ENCODE assay signal across 29 mouse cellular contexts in genomic region chr9:77388956-77389355, GRCm38 (mm10). TPM values are rescaled to one million over a fixed set of nuclear protein-coding genes. Genes with fewer than 3 reads are reported as not detected.
A peak's percentile ranks its signal among the peaks of the same experiment; 100 is the strongest.
DNase-seq lines count a peak whose midpoint lies in the region; ATAC-seq and TF ChIP-seq lines count a peak whose summit lies in the region.
"Had no signal": no experiment of that assay in that cellular context is flagged by ENCODE, and none has a peak within 500 bp of the region (broad histone marks: within the 10 kb centered on the region; RNA-seq: fewer than 3 reads in every experiment).

No protein-coding gene starts in this region.

- TF ChIP-seq EP300 in CH12.LX (IDR thresholded peaks at IDR 0.05; ENCODE audit: low read length), result no peak
- TF ChIP-seq EP300 in stomach, postnatal 0 days (optimal IDR thresholded peaks at IDR 0.05), result no peak

- no peak overlapping the region for H3K4me3 ChIP-seq in intestine, embryonic 14.5 days (ENCODE audit: low read depth, low read length)
- no peak overlapping the region for H3K4me3 ChIP-seq in intestine, embryonic 16.5 days (ENCODE audit: low read length)
- H3K4me3 ChIP-seq in CH12.LX (replicated peaks in 1 of 3; ENCODE audit: low read depth in 2 of 3, low read length in 2 of 3, poor library complexity in 1 of 3), result no peak overlapping the region
- no peak overlapping the region for H3K4me3 ChIP-seq in stomach, postnatal 0 days (ENCODE audit: low read depth, low read length)
- H3K4me3 ChIP-seq in midbrain, embryonic 16.5 days (ENCODE audit: low read depth, low read length), result no peak overlapping the region
- H3K4me3 ChIP-seq: embryonic facial prominence, embryonic 13.5 days; embryonic facial prominence, embryonic 15.5 days; erythroblast, embryonic 14.5 days; forebrain, embryonic 10.5 days; forebrain, embryonic 12.5 days had no signal

- no peak for TF ChIP-seq RAD21 in CH12.LX (IDR thresholded peaks at IDR 0.05; ENCODE audit: low read depth, low read length)

- H3K9ac ChIP-seq in intestine, embryonic 14.5 days (ENCODE audit: low read length), result no peak overlapping the region
- H3K9ac ChIP-seq in intestine, embryonic 16.5 days (ENCODE audit: low read depth, low read length), result no peak overlapping the region
- no peak overlapping the region for H3K9ac ChIP-seq in CH12.LX (ENCODE audit: insufficient read depth, low read depth)
- H3K9ac ChIP-seq in stomach, postnatal 0 days (ENCODE audit: low read length), result no peak overlapping the region
- H3K9ac ChIP-seq in midbrain, embryonic 16.5 days (ENCODE audit: low read depth, low read length), result no peak overlapping the region
- H3K9ac ChIP-seq: embryonic facial prominence, embryonic 13.5 days; embryonic facial prominence, embryonic 15.5 days; forebrain, embryonic 12.5 days had no signal

- TF ChIP-seq POLR2A in CH12.LX (IDR thresholded peaks at IDR 0.05; ENCODE audit: low read depth, low read length), result no peak

- no peaks in the 10 kb centered on the region for H3K79me2 ChIP-seq in CH12.LX (replicated peaks; ENCODE audit: control insufficient read depth, extremely low read depth, insufficient read depth, poor library complexity, severe bottlenecking)

- ATAC-seq in intestine, embryonic 14.5 days (replicated peaks; ENCODE audit: low FRiP score, low TSS enrichment, low read depth), result no peak
- no peak for ATAC-seq in intestine, embryonic 16.5 days
- no peak for ATAC-seq in stomach, postnatal 0 days (ENCODE audit: low FRiP score, low TSS enrichment)
- no peak for ATAC-seq in midbrain, embryonic 16.5 days
- ATAC-seq: activated CD4-positive, CD25-positive, alpha-beta regulatory T cell, adult 4 months; CD4-positive, CD25-positive, alpha-beta regulatory T cell, adult 4 months; forebrain, embryonic 14.5 days; forebrain, embryonic 16.5 days; Patski had no signal

- 79% methylated on average over 8 of the region's 8 CpGs for WGBS in intestine, embryonic 14.5 days
- 75% methylated on average over 8 of the region's 8 CpGs for WGBS in intestine, embryonic 16.5 days
- WGBS in stomach, postnatal 0 days, result 68% methylated on average over 8 of the region's 8 CpGs
- 95% methylated on average over 8 of the region's 8 CpGs for WGBS in midbrain, embryonic 16.5 days

- in situ Hi-C loops in CH12.LX (cut with MboI; ENCODE audit: low pct_ligation_motif_present, low pct_unique_long_range_greater_than_20kb, low sequenced_read_pairs), result loop anchor here (25.0 kb wide), 2 partner anchors 402 to 1002 kb away; no protein-coding TSS in a partner anchor

- H3K4me1 ChIP-seq in intestine, embryonic 14.5 days (replicated peaks; ENCODE audit: control insufficient read depth, insufficient read depth, low read length), result no peaks in the 10 kb centered on the region
- H3K4me1 ChIP-seq in intestine, embryonic 16.5 days (ENCODE audit: control insufficient read depth, insufficient read depth, low read length), result no peaks in the 10 kb centered on the region
- peaks cover 0 to 8% of the 10 kb centered on the region in 2 experiments; a peak in 2 of 4 replicates for H3K4me1 ChIP-seq in CH12.LX (ENCODE audit: control insufficient read depth in 1 of 2, insufficient read depth in 2 of 2)
- H3K4me1 ChIP-seq in stomach, postnatal 0 days (replicated peaks; ENCODE audit: control insufficient read depth, insufficient read depth), result no peaks in the 10 kb centered on the region
- no peaks in the 10 kb centered on the region for H3K4me1 ChIP-seq in midbrain, embryonic 16.5 days (ENCODE audit: control insufficient read depth, insufficient read depth, low read length)
- H3K4me1 ChIP-seq: embryonic facial prominence, embryonic 15.5 days; forebrain, embryonic 10.5 days; forebrain, embryonic 12.5 days had no signal

- H3K27ac ChIP-seq in intestine, embryonic 14.5 days (ENCODE audit: low read depth), result no peak overlapping the region
- H3K27ac ChIP-seq in intestine, embryonic 16.5 days (ENCODE audit: low read length), result no peak overlapping the region
- no peak overlapping the region for H3K27ac ChIP-seq in CH12.LX (ENCODE audit: insufficient read depth, low read depth)
- H3K27ac ChIP-seq in stomach, postnatal 0 days (replicated peaks), result no peak overlapping the region
- H3K27ac ChIP-seq in midbrain, embryonic 16.5 days (ENCODE audit: low read length), result no peak overlapping the region
- H3K27ac ChIP-seq: embryonic facial prominence, embryonic 13.5 days; embryonic facial prominence, embryonic 15.5 days; forebrain, embryonic 10.5 days; forebrain, embryonic 12.5 days had no signal

- dilution Hi-C loops in CH12.LX (cut with MboI; ENCODE audit: extremely low pct_ligation_motif_present, extremely low pct_unique_long_range_greater_than_20kb, low sequenced_read_pairs), result no loop called here

- no peaks in the 10 kb centered on the region for H3K9me3 ChIP-seq in intestine, embryonic 14.5 days (ENCODE audit: control insufficient read depth, low read length)
- no peaks in the 10 kb centered on the region for H3K9me3 ChIP-seq in intestine, embryonic 16.5 days (ENCODE audit: control insufficient read depth, low read length)
- H3K9me3 ChIP-seq in CH12.LX (replicated peaks; ENCODE audit: low read length), result peaks cover 3% of the 10 kb centered on the region
- H3K9me3 ChIP-seq in stomach, postnatal 0 days (ENCODE audit: control insufficient read depth, low read length), result no peaks in the 10 kb centered on the region
- no peaks in the 10 kb centered on the region for H3K9me3 ChIP-seq in midbrain, embryonic 16.5 days (replicated peaks; ENCODE audit: control insufficient read depth, low read length, poor library complexity, severe bottlenecking)
- H3K9me3 ChIP-seq: embryonic facial prominence, embryonic 13.5 days; embryonic facial prominence, embryonic 15.5 days; forebrain, embryonic 10.5 days; forebrain, embryonic 12.5 days had no signal

- H3K27me3 ChIP-seq in intestine, embryonic 14.5 days (replicated peaks; ENCODE audit: control insufficient read depth, insufficient read depth, low read length), result no peaks in the 10 kb centered on the region
- no peaks in the 10 kb centered on the region for H3K27me3 ChIP-seq in intestine, embryonic 16.5 days (replicated peaks; ENCODE audit: control insufficient read depth, insufficient read depth, low read length)
- H3K27me3 ChIP-seq in CH12.LX (replicated peaks), result no peaks in the 10 kb centered on the region
- H3K27me3 ChIP-seq in stomach, postnatal 0 days (ENCODE audit: control insufficient read depth, insufficient read depth, low read length), result no peaks in the 10 kb centered on the region
- no peaks in the 10 kb centered on the region for H3K27me3 ChIP-seq in midbrain, embryonic 16.5 days (ENCODE audit: control insufficient read depth, insufficient read depth, low read depth, low read length)
- H3K27me3 ChIP-seq: embryonic facial prominence, embryonic 13.5 days; embryonic facial prominence, embryonic 15.5 days; forebrain, embryonic 12.5 days; Patski had no signal

- no peak for TF ChIP-seq CTCF in CH12.LX (conservative IDR thresholded peaks at IDR 0.05 in 1 of 2, IDR thresholded peaks at IDR 0.05 in 1 of 2; ENCODE audit: low read depth in 2 of 2, low read length in 2 of 2)
- no peak for TF ChIP-seq CTCF in stomach, postnatal 0 days (IDR thresholded peaks at IDR 0.05; ENCODE audit: low read depth)

- DNase-seq in intestine, embryonic 14.5 days (ENCODE audit: low spot score), result peak; percentile 39
- DNase-seq in 416B (ENCODE audit: low read depth), result peak; percentile 14
- DNase-seq in CH12.LX (ENCODE audit: extremely low read depth), result no peak
- DNase-seq in stomach, postnatal 0 days (ENCODE audit: low spot score), result no peak
- no peak for DNase-seq in urinary bladder, postnatal 4 days (ENCODE audit: low spot score in 2 of 2)
- DNase-seq: adrenal gland, adult 8-10 months; adrenal gland, postnatal 14 days; B cell, adult 2 months; cerebellum, adult 11 months; cerebellum, adult 18-20 months; cerebellum, adult 8-10 months; cerebellum, adult 9-11 months; cerebellum, postnatal 14 days; cerebellum, postnatal 36 days; embryo, embryonic 11 days had no signal

- no peak overlapping the region for H3K4me2 ChIP-seq in intestine, embryonic 14.5 days (ENCODE audit: low read length)
- H3K4me2 ChIP-seq in intestine, embryonic 16.5 days (ENCODE audit: low read depth, low read length), result no peak overlapping the region
- no peak overlapping the region for H3K4me2 ChIP-seq in CH12.LX (ENCODE audit: insufficient read depth, low read depth, poor library complexity, severe bottlenecking)
- peak overlapping the region; percentile 20; the same call in 1 of the 2 replicates for H3K4me2 ChIP-seq in stomach, postnatal 0 days (replicated peaks; ENCODE audit: low read depth)
- no peak overlapping the region for H3K4me2 ChIP-seq in midbrain, embryonic 16.5 days (ENCODE audit: low read length)
- H3K4me2 ChIP-seq: embryonic facial prominence, embryonic 13.5 days; embryonic facial prominence, embryonic 15.5 days; forebrain, embryonic 12.5 days had no signal

- no peaks in the 10 kb centered on the region for H3K36me3 ChIP-seq in intestine, embryonic 14.5 days (ENCODE audit: control insufficient read depth, insufficient read depth, low read length)
- H3K36me3 ChIP-seq in intestine, embryonic 16.5 days (ENCODE audit: control insufficient read depth, insufficient read depth, low read length), result no peaks in the 10 kb centered on the region
- H3K36me3 ChIP-seq in CH12.LX (replicated peaks in 1 of 2; ENCODE audit: control insufficient read depth in 1 of 2, insufficient read depth in 1 of 2, low read length in 1 of 2), result no peaks in the 10 kb centered on the region
- no peaks in the 10 kb centered on the region for H3K36me3 ChIP-seq in stomach, postnatal 0 days (ENCODE audit: control insufficient read depth, insufficient read depth, low read length)
- H3K36me3 ChIP-seq in midbrain, embryonic 16.5 days (ENCODE audit: control insufficient read depth, insufficient read depth, low read length), result no peaks in the 10 kb centered on the region
- H3K36me3 ChIP-seq: embryonic facial prominence, embryonic 13.5 days; embryonic facial prominence, embryonic 15.5 days; forebrain, embryonic 10.5 days; forebrain, embryonic 12.5 days; G1E had no signal

TF ChIP-seq in CH12.LX, 34 proteins besides CTCF, POLR2A, EP300 and RAD21:
- peak; percentile 78 for TF ChIP-seq MAFK (IDR thresholded peaks at IDR 0.05; ENCODE audit: insufficient replicate concordance, low read length)
- no peak for TF ChIP-seq IRF4 (IDR thresholded peaks at IDR 0.05; ENCODE audit: low read depth, low read length)

RNA-seq across cellular contexts. Expression of gene Mlip, which starts 36.2 kb away (rescaled TPM):
- 0.19 and 0.42 TPM in 2 replicates for polyA plus RNA-seq in intestine, embryonic 14.5 days (2014; fragmentation: Nextera tagmentation; extraction: Ambion mirVana)
- 0.59 and 0.60 TPM in 2 replicates for polyA plus RNA-seq in intestine, embryonic 16.5 days (2015; fragmentation: Nextera tagmentation; extraction: Ambion mirVana)
- total RNA-seq in CH12.LX (2012; rRNA removed) (not detected in 2 replicates), CH12.LX (2014; rRNA removed) (not detected in 2 replicates)
- not detected in 2 replicates for polyA plus RNA-seq in CH12.LX (2012; ENCODE audit: insufficient read length, low read depth)
- 0.32 and 0.73 TPM in 2 replicates for polyA plus RNA-seq in stomach, postnatal 0 days (2015; fragmentation: Nextera tagmentation; extraction: Ambion mirVana)
- polyA plus RNA-seq in midbrain, embryonic 16.5 days (2015; fragmentation: Nextera tagmentation; extraction: Ambion mirVana), result 0.97 and 1.8 TPM in 2 replicates
- total RNA-seq: common myeloid progenitor, adult 5-6 weeks had no signal
- polyA plus RNA-seq: forebrain, embryonic 10.5 days; G1E; Patski had no signal

Comparison
In these comparisons a context has a peak if more than half of its experiments do, and no peak if none do; other contexts are left out.
1. DNase-seq: peak in intestine, embryonic 14.5 days (single experiment) and 416B (single experiment); none in CH12.LX (single experiment), stomach, postnatal 0 days (single experiment) and urinary bladder, postnatal 4 days (0 of 2).